ENCODE assay signal across 9 mouse cellular contexts in genomic region chr10:58396600-58396999, GRCm38 (mm10). TPM values are rescaled to one million over a fixed set of nuclear protein-coding genes. Genes with fewer than 3 reads are reported as not detected.
DNase-seq lines count a peak whose midpoint lies in the region; ATAC-seq and TF ChIP-seq lines count a peak whose summit lies in the region.
"Had no signal": no experiment of that assay in that cellular context is flagged by ENCODE, and none has a peak within 500 bp of the region (broad histone marks: within the 10 kb centered on the region; RNA-seq: fewer than 3 reads in every experiment).

No protein-coding gene starts in this region.

- no peaks in the 10 kb centered on the region for H3K4me1 ChIP-seq in forebrain, embryonic 16.5 days (replicated peaks; ENCODE audit: control insufficient read depth, insufficient read depth, low read length)
- no peaks in the 10 kb centered on the region for H3K4me1 ChIP-seq in forebrain, embryonic 12.5 days
- H3K4me1 ChIP-seq in midbrain, postnatal 0 days (ENCODE audit: insufficient read depth, low read length): no peaks in the 10 kb centered on the region
- 0 out of 2 replicates have a peak, but pooled peaks cover 12% of the 10 kb centered on the region for H3K4me1 ChIP-seq in midbrain, embryonic 13.5 days (replicated peaks)
- H3K4me1 ChIP-seq in stomach, embryonic 16.5 days (ENCODE audit: control insufficient read depth, insufficient read depth, low read length): peaks cover 24% of the 10 kb centered on the region

- no peaks in the 10 kb centered on the region for H3K27me3 ChIP-seq in forebrain, embryonic 16.5 days (replicated peaks; ENCODE audit: control insufficient read depth, insufficient read depth, low read length)
- H3K27me3 ChIP-seq in forebrain, embryonic 12.5 days: no peaks in the 10 kb centered on the region
- no peaks in the 10 kb centered on the region for H3K27me3 ChIP-seq in midbrain, postnatal 0 days (ENCODE audit: insufficient read depth, low read length)
- H3K27me3 ChIP-seq in midbrain, embryonic 13.5 days: no peaks in the 10 kb centered on the region
- no peaks in the 10 kb centered on the region for H3K27me3 ChIP-seq in stomach, embryonic 16.5 days (ENCODE audit: control insufficient read depth, insufficient read depth, low read length)

- no peaks in the 10 kb centered on the region for H3K9me3 ChIP-seq in forebrain, embryonic 16.5 days (ENCODE audit: control insufficient read depth, low read length)
- no peaks in the 10 kb centered on the region for H3K9me3 ChIP-seq in forebrain, embryonic 12.5 days
- H3K9me3 ChIP-seq in midbrain, postnatal 0 days (ENCODE audit: low read length): no peaks in the 10 kb centered on the region
- no peaks in the 10 kb centered on the region for H3K9me3 ChIP-seq in midbrain, embryonic 13.5 days
- no peaks in the 10 kb centered on the region for H3K9me3 ChIP-seq in stomach, embryonic 16.5 days (replicated peaks; ENCODE audit: control insufficient read depth, low read length)

- WGBS in forebrain, embryonic 16.5 days: 51% methylated on average over 3 of the region's 3 CpGs
- 69% methylated on average over 3 of the region's 3 CpGs for WGBS in forebrain, embryonic 12.5 days
- 87% methylated on average over 3 of the region's 3 CpGs for WGBS in midbrain, postnatal 0 days
- WGBS in midbrain, embryonic 13.5 days: 81% methylated on average over 3 of the region's 3 CpGs
- WGBS in stomach, embryonic 16.5 days: 69% methylated on average over 3 of the region's 3 CpGs

- peak; percentile 39 for DNase-seq in midbrain, postnatal 0 days (ENCODE audit: low spot score)
- peak; percentile 47 for DNase-seq in heart, adult 8-10 months (ENCODE audit: low spot score)
- DNase-seq in left cerebral cortex, postnatal 25 days (ENCODE audit: low spot score in 2 of 2): no peak

- no peak for TF ChIP-seq CTCF in midbrain, postnatal 0 days (IDR thresholded peaks at IDR 0.05)

- H3K27ac ChIP-seq in forebrain, embryonic 16.5 days (ENCODE audit: low read length): no peak overlapping the region
- no peak overlapping the region for H3K27ac ChIP-seq in forebrain, embryonic 12.5 days
- peak overlapping the region; percentile 7 for H3K27ac ChIP-seq in midbrain, postnatal 0 days (ENCODE audit: low read depth, low read length)
- H3K27ac ChIP-seq in midbrain, embryonic 13.5 days: no peak overlapping the region
- H3K27ac ChIP-seq in stomach, embryonic 16.5 days (ENCODE audit: low read length): peak overlapping the region; percentile 33; the same call in 1 of the 2 replicates

- intact Hi-C loops in left cerebral cortex, postnatal 25 days (cut with DNase I): no loop called here

- H3K4me2 ChIP-seq in forebrain, embryonic 16.5 days (ENCODE audit: low read length): no peak overlapping the region
- no peak overlapping the region for H3K4me2 ChIP-seq in forebrain, embryonic 12.5 days
- H3K4me2 ChIP-seq in midbrain, postnatal 0 days (ENCODE audit: low read depth, low read length, poor library complexity, severe bottlenecking): no peak overlapping the region
- H3K4me2 ChIP-seq in midbrain, embryonic 13.5 days (replicated peaks): no peak overlapping the region
- H3K4me2 ChIP-seq in stomach, embryonic 16.5 days (ENCODE audit: low read depth, low read length): no peak overlapping the region

- H3K36me3 ChIP-seq in forebrain, embryonic 16.5 days (ENCODE audit: control insufficient read depth, insufficient read depth): no peaks in the 10 kb centered on the region
- peaks cover 3% of the 10 kb centered on the region; the same call in 1 of the 2 replicates for H3K36me3 ChIP-seq in forebrain, embryonic 12.5 days (replicated peaks)
- peaks cover 3% of the 10 kb centered on the region; the same call in 1 of the 2 replicates for H3K36me3 ChIP-seq in midbrain, postnatal 0 days (ENCODE audit: insufficient read depth, low read length)
- peaks cover 10% of the 10 kb centered on the region for H3K36me3 ChIP-seq in midbrain, embryonic 13.5 days
- H3K36me3 ChIP-seq in stomach, embryonic 16.5 days (ENCODE audit: control insufficient read depth, insufficient read depth, low read length): no peaks in the 10 kb centered on the region; the same call in 1 of the 2 replicates

- peak; percentile 28; the same call in 1 of the 2 replicates for ATAC-seq in forebrain, embryonic 16.5 days
- no peak for ATAC-seq in forebrain, embryonic 12.5 days (ENCODE audit: low FRiP score)
- no peak for ATAC-seq in midbrain, postnatal 0 days (ENCODE audit: low FRiP score)
- no peak for ATAC-seq in midbrain, embryonic 13.5 days
- ATAC-seq in stomach, embryonic 16.5 days (ENCODE audit: insufficient read depth, low FRiP score): no peak
- no peak for ATAC-seq in erythroblast, adult 5-6 weeks (replicated peaks; ENCODE audit: low FRiP score, poor library complexity, severe bottlenecking)
- ATAC-seq: intestine, postnatal 0 days had no signal

- no peak overlapping the region for H3K9ac ChIP-seq in forebrain, embryonic 16.5 days (replicated peaks; ENCODE audit: low read depth, low read length)
- H3K9ac ChIP-seq in forebrain, embryonic 12.5 days: no peak overlapping the region
- H3K9ac ChIP-seq in midbrain, postnatal 0 days (replicated peaks; ENCODE audit: low read length, poor library complexity, severe bottlenecking): no peak overlapping the region
- H3K9ac ChIP-seq in midbrain, embryonic 13.5 days (replicated peaks): no peak overlapping the region
- H3K9ac ChIP-seq in stomach, embryonic 16.5 days (ENCODE audit: low read length): no peak overlapping the region

- H3K4me3 ChIP-seq in forebrain, embryonic 16.5 days (replicated peaks; ENCODE audit: low read length): no peak overlapping the region
- no peak overlapping the region for H3K4me3 ChIP-seq in forebrain, embryonic 12.5 days (replicated peaks)
- H3K4me3 ChIP-seq in midbrain, postnatal 0 days (ENCODE audit: low read depth, low read length): no peak overlapping the region
- no peak overlapping the region for H3K4me3 ChIP-seq in midbrain, embryonic 13.5 days (replicated peaks)
- H3K4me3 ChIP-seq in stomach, embryonic 16.5 days (replicated peaks; ENCODE audit: low read length): no peak overlapping the region

RNA-seq across cellular contexts. Expression of gene Ranbp2, which starts 50.1 kb away (rescaled TPM):
- 22.8 and 24.8 TPM in 2 replicates for polyA plus RNA-seq in forebrain, embryonic 16.5 days (2015; fragmentation: Nextera tagmentation; extraction: Ambion mirVana)
- polyA plus RNA-seq in forebrain, embryonic 12.5 days (2016; fragmentation: Nextera tagmentation; extraction: Ambion mirVana): 33.5 and 33.6 TPM in 2 replicates
- 40.0 and 49.7 TPM in 2 replicates for total RNA-seq in midbrain, postnatal 0 days (2014; rRNA removed)
- polyA plus RNA-seq in midbrain, postnatal 0 days (2015; fragmentation: Nextera tagmentation; extraction: Ambion mirVana): 9.6 and 12.5 TPM in 2 replicates
- 22.0 and 23.2 TPM in 2 replicates for polyA plus RNA-seq in midbrain, embryonic 13.5 days (2015; fragmentation: Nextera tagmentation; extraction: Ambion mirVana)
- total RNA-seq in heart, adult 8-10 months (2022): 10 to 100 TPM; 49.8 to 53.3 (median 51.2) TPM
- polyA plus RNA-seq in stomach, embryonic 16.5 days (2015; fragmentation: Nextera tagmentation; extraction: Ambion mirVana): 21.3 and 23.3 TPM in 2 replicates
- 10 to 100 TPM; 89.1 to 94.5 TPM for total RNA-seq in left cerebral cortex, postnatal 25 days (2021)
- total RNA-seq in erythroblast, adult 5-6 weeks (2015; ENCODE audit: low replicate concordance): 108 and 114 TPM in 2 replicates
- total RNA-seq in erythroblast, adult 5-6 weeks (2017; ENCODE audit: low replicate concordance): 164 and 178 TPM in 2 replicates

Comparison
In these comparisons a context has a peak if more than half of its experiments do, and no peak if none do; other contexts are left out.
1. H3K27ac ChIP-seq: peak in midbrain, postnatal 0 days (single experiment) and stomach, embryonic 16.5 days (single experiment); none in forebrain, embryonic 16.5 days (single experiment), forebrain, embryonic 12.5 days (single experiment) and midbrain, embryonic 13.5 days (single experiment).
2. DNase-seq: peak in midbrain, postnatal 0 days (single experiment) and heart, adult 8-10 months (single experiment); none in left cerebral cortex, postnatal 25 days (0 of 2).